Mouse (Mus musculus): ENCODE data around the gene Trem2. TPM values are rescaled to one million over a fixed set of nuclear protein-coding genes. Genes with fewer than 3 reads are reported as not detected.
"Not testable (repeated sequence)": the region's sequence is repeated elsewhere in the genome, so short reads cannot be mapped to it uniquely, and the experiment has no call there.

Trem2 gene
- polyA plus RNA-seq, 1 experiment from 2014 or later = 2.1 TPM

GRCm38 (mm10) chr17:48350681-48351193 lies 4.5 kb downstream of the Trem2 start:
- no peak for DNase-seq (ENCODE audit: low spot score)

- DNase-seq (ENCODE audit: low spot score) = not testable (repeated sequence)
Measured at GRCm38 (mm10) chr17:48352976-48353375, 6.8 kb downstream of the Trem2 start.

GRCm38 (mm10) chr17:48355822-48356221 lies 9.6 kb downstream of the Trem2 start:
- no peak for DNase-seq (ENCODE audit: low spot score)

- no peak for DNase-seq (ENCODE audit: low spot score)
Measured at GRCm38 (mm10) chr17:48357892-48358291, 11.7 kb downstream of the Trem2 start.

GRCm38 (mm10) chr17:48359616-48360015 lies 13.4 kb downstream of the Trem2 start, which contains the start of gene Treml1:
Gene Treml1, plus strand, starts transcription at chr17:48359916.
- no peak for DNase-seq (ENCODE audit: low spot score)

GRCm38 (mm10) chr17:48360462-48360861 lies 14.3 kb downstream of the Trem2 start:
- DNase-seq (ENCODE audit: low spot score) = no peak

GRCm38 (mm10) chr17:48362346-48362745 lies 16.1 kb downstream of the Trem2 start:
- DNase-seq (ENCODE audit: low spot score) = no peak

- DNase-seq (ENCODE audit: low spot score) = no peak
Measured at GRCm38 (mm10) chr17:48362966-48363365, 16.8 kb downstream of the Trem2 start.

GRCm38 (mm10) chr17:48363421-48363965 lies 17.3 kb downstream of the Trem2 start:
- DNase-seq (ENCODE audit: low spot score) = no peak

- no peak for DNase-seq (ENCODE audit: low spot score)
Measured at GRCm38 (mm10) chr17:48365511-48366155, 19.4 kb downstream of the Trem2 start.

GRCm38 (mm10) chr17:48366806-48367205 lies 20.6 kb downstream of the Trem2 start:
- DNase-seq (ENCODE audit: low spot score) = no peak

GRCm38 (mm10) chr17:48371621-48372020 lies 25.4 kb downstream of the Trem2 start:
- DNase-seq (ENCODE audit: low spot score) = no peak

- no peak for DNase-seq (ENCODE audit: low spot score)
Measured at GRCm38 (mm10) chr17:48372987-48373386, 26.8 kb downstream of the Trem2 start.

- DNase-seq (ENCODE audit: low spot score) = no peak
Measured at GRCm38 (mm10) chr17:48376102-48376501, 29.9 kb downstream of the Trem2 start.

- no peak for DNase-seq (ENCODE audit: low spot score)
Measured at GRCm38 (mm10) chr17:48379050-48379449, 32.8 kb downstream of the Trem2 start.

- no peak for DNase-seq (ENCODE audit: low spot score)
Measured at GRCm38 (mm10) chr17:48385786-48386461, 39.7 kb downstream of the Trem2 start.

- no peak for DNase-seq (ENCODE audit: low spot score)
Measured at GRCm38 (mm10) chr17:48388666-48389065, 42.5 kb downstream of the Trem2 start.

- no peak for DNase-seq (ENCODE audit: low spot score)
Measured at GRCm38 (mm10) chr17:48389442-48389841, 43.2 kb downstream of the Trem2 start.

GRCm38 (mm10) chr17:48391446-48391845 lies 45.2 kb downstream of the Trem2 start:
- DNase-seq (ENCODE audit: low spot score) = no peak

GRCm38 (mm10) chr17:48392616-48393015 lies 46.4 kb downstream of the Trem2 start:
- DNase-seq (ENCODE audit: low spot score) = no peak

- DNase-seq (ENCODE audit: low spot score) = no peak
Measured at GRCm38 (mm10) chr17:48401710-48402109, 55.5 kb downstream of the Trem2 start.

- no peak for DNase-seq (ENCODE audit: low spot score)
Measured at GRCm38 (mm10) chr17:48402751-48403150, 56.5 kb downstream of the Trem2 start.

Measured in thymus, postnatal 0 days (tissue).